Mouse (Mus musculus) sigmoid colon, adult 10 weeks (tissue): ENCODE data around the gene Calml4. TPM values are rescaled to one million over a fixed set of nuclear protein-coding genes. Genes with fewer than 3 reads are reported as not detected.

Experiments
- polyA plus RNA-seq: library from polyadenylated mRNA; stranded (reverse); fragments of 350-450 nt; fragmentation: Illumina TruSeq; extraction: RNeasy Lipid Tissue Mini Kit (QIAGEN cat#74804); gene quantifications from one replicate; pipeline ENCODE4 v1.2.3, GENCODE M21; 2014; ENCODE audit warnings: low read depth, low replicate concordance

Calml4 gene
- 306 TPM for polyA plus RNA-seq

GRCm38 (mm10) chr9:62857719-62858261 is at the start of gene Calml4:
TSS of gene Calml4 (plus strand) at chr9:62858080.

DNA sequence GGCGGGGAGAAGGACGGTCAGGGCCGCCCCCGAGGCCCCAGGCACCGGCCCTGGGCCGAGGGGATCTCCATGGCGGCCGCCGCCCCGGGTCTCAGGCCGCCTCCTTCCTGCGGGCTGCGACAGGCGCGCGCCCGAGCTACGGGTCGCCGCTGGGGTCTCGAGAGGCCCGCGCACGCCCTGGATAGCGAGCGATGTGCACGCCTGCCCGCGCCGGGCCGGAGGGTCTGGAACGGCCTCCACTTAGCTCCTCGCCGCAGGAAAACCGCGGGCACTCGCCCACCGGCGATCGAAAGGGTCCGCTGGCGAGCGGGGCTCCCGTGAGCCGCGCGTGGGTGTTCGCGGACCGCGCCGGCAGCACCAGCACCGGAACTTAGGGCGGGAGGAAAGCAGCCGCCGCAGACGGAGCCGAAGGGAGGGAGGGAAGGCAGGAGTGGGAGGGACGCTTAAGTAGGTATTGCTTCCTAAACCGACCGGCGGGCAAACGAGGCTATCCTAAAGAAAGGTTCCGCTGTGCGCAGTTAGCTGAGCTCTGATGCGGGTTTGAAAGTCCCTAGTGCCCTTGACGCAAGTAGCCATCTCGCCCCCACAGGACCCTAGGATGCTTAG is 46.3 kb upstream of the Calml4 start, which contains the start of gene Fem1b:
Gene Fem1b, minus strand, starts transcription at position 419 of the 606 bp plus-strand sequence.

DNA sequence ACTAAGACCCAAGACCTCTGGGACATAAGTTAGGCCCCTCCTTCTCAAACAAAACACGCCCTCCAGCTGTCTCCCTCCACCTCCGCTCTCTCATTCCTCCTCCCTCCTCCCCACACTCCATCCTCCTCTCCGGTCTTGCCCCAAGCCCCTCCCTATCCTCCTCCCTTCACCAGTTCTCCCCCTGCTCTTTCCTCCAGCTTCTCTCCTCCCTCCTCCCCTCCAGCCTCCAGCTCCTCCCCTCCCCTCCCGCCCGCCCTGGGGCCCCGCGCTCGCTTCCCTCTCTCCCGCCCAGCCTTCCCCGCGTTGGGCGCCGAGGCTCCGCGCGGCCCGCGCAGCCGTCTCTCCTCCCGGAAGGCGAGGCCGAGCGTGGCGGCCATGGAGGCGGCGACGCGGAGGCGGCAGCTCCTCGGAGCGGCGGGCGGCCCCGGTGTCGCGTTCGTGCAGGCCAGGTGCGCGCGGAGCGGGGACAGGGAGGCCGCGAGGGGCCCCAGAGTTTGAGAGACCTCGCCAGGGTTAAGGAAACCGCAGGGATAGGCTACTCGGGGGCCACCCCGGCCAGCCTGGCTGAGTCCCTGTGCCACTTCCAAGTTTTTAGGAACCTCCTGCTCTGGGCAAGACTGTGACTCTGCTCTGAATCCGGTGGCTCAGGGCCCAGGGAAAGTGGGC is 19.2 kb upstream of the Calml4 start, which contains the start of gene Cln6:
Gene Cln6, plus strand, starts transcription at position 280 of the 666 bp plus-strand sequence.

Other genes with a start within 250 kb of the Calml4 start
- gene Itga11, start 180.3 kb upstream of the Calml4 start, polyA plus RNA-seq, result 0.19 TPM
- 32.9 TPM for gene Fem1b, start 46.1 kb upstream of the Calml4 start, polyA plus RNA-seq
- 14.1 TPM for gene Cln6, start 19.3 kb upstream of the Calml4 start, polyA plus RNA-seq
- gene Pias1, start 129.8 kb downstream of the Calml4 start, polyA plus RNA-seq, result 35.0 TPM